Mouse (Mus musculus): ENCODE results near the gene Prrt1. TPM values are rescaled to one million over a fixed set of nuclear protein-coding genes. Genes with fewer than 3 reads are reported as not detected.

The Prrt1 gene
- 1 to 10 TPM; 4.5 to 7.9 TPM for total RNA-seq (2021)
- long read RNA-seq, experiment 1, partial matches to known transcripts = 0 of 1 reads
- long read RNA-seq, experiment 1, other reads (novel, unspliced or antisense) = 1 of 1 reads
- long read RNA-seq, experiment 2, partial matches to known transcripts = 1 of 1 reads
- long read RNA-seq, experiment 2, other reads (novel, unspliced or antisense) = 0 of 1 reads

DNA sequence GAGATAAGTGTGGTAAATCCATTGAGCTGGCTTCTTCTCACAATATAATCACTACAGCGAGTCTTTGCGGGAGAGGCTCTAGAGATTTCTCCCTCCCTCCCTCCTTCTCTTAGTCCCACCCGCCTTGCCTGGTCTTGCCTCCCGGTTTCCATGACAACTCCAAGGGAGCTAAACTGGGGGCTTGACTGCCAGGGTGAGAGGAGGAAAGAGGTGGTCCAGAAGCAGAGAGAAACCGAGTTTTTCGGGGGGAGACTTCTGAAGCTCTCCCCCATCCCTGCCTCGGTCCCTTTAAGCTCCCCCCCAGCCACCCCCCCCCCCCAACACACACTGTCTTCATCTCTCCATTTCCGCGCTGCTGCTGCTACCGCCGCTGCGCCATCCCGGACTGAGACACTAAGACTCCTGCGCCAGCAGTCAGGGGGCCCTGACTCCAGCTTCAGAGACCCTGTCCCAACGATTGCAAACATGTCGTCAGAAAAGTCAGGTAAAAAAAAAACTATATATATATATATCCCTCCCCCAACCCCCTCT lies at the start of gene Prrt1:
Gene Prrt1, plus strand, starts transcription at position 313 of the 531 bp plus-strand sequence.
- no peak for DNase-seq

GRCm38 (mm10) chr17:34582528-34582927 lies 46.8 kb upstream of the Prrt1 start:
- DNase-seq = no peak

GRCm38 (mm10) chr17:34583397-34583796 lies 45.9 kb upstream of the Prrt1 start:
- no peak for DNase-seq

GRCm38 (mm10) chr17:34583819-34584218 lies 45.5 kb upstream of the Prrt1 start:
- no peak for DNase-seq

GRCm38 (mm10) chr17:34585121-34585520 lies 44.2 kb upstream of the Prrt1 start:
- no peak for DNase-seq

DNA sequence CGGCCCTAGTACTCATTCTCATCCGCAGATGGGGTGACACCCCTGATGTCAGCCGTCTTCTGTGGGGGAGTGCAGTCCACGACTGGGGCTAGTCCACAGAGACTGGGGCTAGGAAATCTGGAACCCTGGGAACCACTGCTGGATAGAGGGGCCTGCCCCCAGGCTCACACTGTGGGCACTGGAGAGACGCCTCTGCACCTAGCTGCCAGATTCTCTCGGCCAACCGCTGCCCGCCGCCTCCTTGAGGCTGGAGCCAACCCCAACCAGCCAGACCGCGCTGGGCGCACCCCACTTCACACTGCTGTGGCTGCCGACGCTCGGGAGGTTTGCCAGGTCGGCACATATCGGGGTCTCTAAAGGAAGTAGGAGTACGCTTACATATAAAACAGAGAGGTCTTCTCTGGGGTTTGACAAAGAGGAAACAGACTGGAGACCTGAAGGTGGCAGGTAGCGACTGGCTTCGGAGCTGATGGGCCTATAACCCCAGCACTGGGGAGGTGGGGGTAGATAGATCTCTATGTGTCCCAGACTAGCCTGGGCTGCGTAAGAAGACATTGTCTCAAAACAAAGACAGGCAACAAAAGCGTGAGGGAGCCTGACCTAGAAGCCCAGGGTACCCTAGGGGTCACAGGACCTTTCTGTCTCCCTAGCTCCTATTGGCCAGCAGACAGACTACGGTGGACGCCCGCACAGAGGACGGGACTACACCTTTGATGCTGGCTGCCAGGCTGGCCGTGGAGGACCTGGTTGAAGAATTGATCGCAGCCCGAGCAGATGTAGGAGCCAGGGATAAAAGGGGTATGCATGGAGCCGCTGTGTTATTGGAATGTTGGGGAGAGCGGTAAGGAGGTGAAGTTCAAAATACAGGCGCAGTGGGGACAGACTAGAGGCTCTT lies 43.2 kb upstream of the Prrt1 start:
- DNase-seq = peak; percentile 20

DNA sequence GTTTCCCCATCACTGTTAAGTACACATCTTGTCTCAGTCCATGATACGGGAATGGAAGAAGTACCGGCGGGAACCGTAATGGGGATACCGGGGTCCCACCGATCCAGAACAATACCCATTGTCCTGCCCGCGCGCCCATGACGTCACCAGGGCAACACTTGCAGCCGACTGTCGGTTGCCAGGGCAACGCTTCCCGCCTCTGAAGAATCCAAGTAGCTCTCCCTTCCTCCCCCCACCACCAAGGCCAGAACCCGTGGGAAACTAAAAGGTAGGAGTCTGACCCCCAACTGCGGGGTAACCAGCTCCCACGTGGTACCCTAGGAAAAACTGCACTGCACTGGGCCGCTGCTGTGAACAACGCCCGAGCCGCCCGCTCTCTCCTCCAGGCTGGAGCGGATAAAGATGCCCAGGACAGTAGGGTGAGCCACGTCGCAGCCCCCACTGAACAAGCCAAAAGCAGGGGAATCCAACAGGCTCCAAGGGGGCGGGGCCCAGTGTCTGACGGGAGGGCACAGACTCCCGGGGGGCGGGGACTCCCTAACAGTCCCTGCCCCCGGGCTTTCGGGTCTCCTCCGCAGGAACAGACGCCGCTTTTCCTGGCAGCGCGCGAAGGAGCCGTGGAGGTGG lies 42.4 kb upstream of the Prrt1 start:
- DNase-seq = peak; percentile 91

- DNase-seq = peak; percentile 99
Measured at GRCm38 (mm10) chr17:34587423-34587811, 41.9 kb upstream of the Prrt1 start.

DNA sequence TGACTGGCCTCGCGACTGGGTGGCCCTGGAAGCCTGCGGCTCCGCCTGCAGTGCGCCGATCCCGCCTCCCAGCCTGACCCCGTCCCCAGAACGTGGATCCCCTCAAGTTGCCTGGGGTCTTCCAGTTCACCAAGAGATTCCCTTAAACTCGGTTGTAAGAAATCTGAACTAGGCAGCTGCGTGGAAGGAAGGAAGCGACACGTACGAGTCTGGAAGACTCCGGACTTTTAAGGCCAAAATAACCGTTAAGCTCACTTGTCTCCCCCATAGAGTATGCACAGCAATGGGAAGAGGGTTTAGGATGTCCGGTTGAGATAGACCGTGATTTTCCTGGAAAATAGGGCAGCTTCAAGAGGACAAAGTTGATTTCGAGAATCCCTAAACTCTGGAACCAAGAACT lies 41.5 kb upstream of the Prrt1 start:
- no peak for DNase-seq

DNA sequence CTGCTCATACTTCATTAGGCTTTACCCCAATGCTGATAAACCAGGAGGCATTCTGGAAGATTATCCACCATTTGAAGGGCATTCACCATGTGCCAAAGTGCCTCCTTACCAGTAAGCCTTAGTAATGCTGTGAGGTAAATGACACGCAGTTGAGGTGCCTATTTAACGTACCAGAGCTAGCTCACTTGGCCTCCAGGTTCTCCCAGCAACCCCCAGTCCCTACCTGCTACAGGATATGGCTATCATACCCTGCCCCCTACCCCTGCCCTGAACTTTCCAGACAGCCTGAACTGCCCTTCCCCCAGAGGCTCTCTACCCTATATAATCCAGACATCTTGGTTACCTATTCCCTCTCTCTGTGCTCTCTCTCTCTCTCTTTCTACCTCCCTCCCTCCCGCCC lies 40.6 kb upstream of the Prrt1 start:
- DNase-seq = no peak

- no peak for DNase-seq
Measured at GRCm38 (mm10) chr17:34589206-34589605, 40.1 kb upstream of the Prrt1 start.

DNA sequence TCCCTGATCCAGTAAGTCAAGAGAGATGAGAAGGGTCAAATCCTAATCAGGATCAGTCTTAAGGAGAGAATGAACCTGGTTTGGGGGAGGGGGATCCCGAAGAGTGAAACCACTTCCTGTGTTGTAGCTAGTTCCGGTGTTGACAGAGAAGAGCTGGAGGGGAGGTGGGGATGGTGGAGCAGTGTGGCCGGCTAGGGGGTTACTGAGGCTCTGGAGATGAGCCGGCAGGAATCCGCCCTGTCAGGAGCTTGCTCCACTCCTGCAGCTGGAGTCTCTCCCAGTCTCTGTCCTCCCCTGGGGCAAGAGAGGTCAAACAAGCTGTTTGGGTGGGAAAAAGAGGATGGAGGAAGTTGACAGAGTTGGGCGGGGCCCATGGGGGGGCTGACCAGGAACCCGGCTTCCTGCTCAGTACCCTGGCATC lies 39.6 kb upstream of the Prrt1 start, which contains the start of gene Gpsm3:
Gene Gpsm3, plus strand, starts transcription at position 126 of the 421 bp plus-strand sequence.
- DNase-seq = peak; percentile 54

DNA sequence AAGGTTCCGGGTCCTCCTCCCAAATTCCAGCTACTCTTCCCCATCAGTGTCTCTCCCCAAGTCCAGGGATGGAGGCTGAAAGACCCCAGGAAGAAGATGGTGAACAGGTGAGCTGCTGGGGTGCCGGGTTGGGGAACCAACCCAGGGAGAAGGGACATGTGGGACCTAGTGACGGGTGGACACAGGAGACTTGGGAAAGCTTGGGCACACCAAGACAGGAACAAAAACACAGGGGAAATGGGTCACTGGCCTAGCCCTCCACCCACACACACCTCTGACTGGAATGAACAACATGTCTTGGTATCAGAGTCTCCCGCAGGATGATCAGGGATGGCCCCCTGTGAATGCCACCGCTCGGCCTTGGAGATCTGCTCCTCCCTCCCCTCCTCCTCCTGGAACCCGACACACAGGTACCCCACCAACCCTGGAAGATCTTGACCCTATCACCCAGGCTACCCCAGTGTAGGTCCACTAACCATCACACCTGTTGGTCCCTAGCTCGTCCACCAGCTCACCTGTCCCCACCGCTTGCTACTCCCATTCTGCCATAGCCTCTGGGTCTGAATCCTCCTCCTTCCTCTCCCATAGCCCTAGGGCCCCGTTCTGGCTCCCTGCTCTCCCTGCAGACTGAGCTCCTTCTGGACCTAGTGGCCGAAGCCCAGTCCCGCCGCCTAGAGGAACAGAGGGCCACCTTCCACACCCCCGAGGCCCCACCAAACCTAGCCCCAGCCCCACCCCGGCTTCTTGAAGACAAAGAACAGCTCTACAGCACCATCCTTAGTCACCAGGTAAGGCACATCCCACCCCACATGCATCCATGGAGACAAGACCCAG lies 39.0 kb upstream of the Prrt1 start:
- no peak for DNase-seq

DNA sequence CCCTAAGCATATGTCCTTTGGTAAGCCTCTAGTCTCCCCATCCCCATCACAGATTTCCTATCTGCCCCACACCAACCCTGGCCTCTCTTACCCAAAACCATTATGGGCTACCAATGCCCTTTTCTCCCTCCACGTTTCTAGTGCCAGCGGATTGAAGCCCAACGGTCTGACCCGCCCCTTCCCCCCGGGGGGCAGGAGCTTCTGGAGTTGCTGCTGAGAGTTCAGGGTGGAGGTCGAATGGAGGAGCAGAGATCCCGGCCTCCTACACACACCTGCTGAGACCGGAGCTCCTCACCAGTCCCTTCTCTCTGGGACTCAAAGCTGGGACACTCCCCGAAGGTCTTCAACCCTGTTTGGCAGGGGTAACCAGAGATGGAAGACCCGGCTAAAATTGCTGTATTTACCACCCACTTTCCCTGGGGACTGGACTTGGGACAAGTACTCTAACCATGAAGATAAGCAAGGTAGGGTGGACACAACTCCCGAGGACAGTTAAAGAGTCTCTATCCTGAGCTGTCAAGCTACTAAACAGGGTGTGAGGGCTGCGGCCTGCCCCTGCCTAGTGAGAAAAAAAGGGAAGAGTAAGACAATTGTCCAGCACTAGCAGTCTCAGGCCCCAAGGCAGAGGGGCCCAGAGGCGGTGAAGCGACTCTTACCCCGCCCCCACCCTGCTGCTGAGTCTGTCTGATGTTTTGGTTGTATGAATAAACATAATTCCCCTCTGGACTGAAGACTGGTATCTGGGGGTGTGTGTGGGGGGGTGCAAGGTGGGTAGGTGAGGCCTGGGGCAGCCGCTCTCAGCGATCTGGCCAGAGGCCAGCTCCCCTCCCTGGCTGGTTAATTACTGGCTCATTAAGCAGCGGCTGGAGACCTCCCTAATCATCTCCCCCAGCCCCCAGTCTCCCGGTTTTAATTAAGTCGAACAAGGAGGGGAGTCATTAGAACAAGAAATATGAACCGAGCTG lies 38.0 kb upstream of the Prrt1 start, which contains the start of gene Pbx2:
Gene Pbx2, plus strand, starts transcription at position 238 of the 965 bp plus-strand sequence.
- DNase-seq = peak; percentile 42

- peak; percentile 97 for DNase-seq
Measured at GRCm38 (mm10) chr17:34591994-34592375, 37.3 kb upstream of the Prrt1 start.

DNA sequence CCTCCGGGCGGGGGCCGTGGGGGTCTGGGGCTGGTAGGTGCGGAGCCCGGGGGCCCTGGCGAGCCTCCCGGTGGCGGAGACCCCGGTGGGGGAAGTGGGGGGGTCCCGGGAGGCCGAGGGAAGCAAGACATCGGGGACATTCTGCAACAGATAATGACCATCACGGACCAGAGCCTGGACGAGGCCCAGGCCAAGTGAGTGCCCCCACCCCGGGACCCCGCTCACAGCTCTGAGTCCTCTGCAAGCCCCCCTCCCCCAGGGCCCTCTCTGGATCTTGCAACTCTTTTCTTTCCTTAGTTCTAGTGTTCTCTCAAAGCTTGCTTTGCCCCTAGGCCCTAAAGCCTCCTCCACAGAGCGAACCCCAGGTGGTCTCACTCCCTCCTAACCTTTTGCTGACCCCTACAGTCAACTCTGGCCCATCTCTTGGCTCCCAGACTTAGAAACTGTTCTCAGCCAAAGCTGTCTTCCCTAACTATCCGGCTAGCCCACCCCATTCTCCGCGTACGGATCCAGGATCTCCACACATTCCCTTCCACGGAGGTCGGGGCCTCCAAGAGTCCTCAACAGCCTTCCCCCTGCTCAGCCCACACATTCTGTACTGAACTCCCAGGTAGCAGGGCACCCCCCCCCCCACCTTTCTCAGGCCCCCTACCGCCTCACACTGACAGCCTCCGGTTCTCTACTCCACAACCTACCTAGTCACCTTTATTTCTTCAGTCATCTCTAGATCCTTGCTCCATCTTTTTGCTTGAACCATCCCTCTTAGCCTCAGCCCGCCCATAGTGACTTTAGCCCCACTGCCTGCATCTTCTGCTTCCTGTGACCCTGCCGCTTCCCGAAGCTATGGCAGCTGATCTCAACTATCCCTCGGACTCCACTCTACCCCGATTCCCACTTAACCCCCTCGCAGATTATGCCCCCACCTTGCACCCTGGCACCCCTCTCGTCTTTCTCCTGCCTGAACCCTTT lies 36.5 kb upstream of the Prrt1 start:
- DNase-seq = peak; percentile 59

DNA sequence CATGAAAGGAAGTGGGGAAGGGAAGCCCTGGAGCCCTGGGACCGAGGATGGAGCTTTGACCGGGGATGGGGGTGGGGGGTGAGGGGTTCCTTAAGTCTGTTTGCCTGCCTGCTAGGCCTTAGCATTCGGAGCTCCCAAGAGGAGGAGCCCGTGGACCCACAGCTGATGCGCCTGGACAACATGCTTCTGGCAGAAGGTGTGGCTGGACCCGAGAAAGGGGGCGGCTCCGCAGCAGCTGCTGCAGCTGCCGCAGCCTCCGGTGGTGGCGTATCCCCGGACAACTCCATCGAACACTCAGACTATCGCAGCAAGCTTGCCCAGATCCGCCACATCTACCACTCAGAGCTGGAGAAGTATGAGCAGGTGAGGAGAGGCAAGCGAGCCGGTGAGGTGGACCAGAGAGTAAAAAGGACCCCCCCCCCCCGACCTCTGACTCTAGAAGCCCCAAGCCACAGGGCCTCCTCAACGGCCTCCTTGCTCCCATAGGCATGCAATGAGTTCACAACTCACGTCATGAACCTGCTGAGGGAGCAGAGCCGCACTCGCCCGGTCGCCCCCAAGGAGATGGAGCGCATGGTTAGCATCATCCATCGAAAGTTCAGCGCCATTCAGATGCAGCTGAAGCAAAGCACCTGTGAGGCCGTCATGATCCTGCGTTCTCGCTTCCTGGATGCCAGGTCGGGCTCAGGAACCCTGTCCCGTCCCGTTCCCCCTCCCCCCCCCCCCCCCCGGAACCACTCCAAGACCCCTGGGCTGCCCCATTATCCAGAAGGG lies 35.4 kb upstream of the Prrt1 start:
- no peak for DNase-seq

DNA sequence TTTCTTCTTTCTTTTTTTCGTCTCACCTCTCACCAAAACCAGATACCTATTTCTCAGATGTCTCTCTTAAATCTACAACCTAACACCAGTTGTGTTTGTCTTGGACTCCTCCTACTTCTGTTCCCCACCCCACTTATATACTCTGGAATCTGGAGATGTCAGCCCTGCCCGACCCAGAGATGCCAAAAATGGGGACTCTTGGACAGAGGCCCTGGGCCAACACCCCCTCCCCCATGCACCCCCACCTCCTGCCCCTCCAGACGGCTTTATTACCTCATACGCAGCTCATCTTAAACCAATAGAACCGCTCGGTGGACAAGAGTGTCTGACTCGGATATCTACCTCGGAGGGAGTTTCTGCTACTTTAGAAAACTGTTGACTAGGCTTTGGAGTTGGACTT lies 33.2 kb upstream of the Prrt1 start:
- DNase-seq = peak; percentile 2

Data from adrenal gland, postnatal 10 days (tissue).